Mouse (Mus musculus) R1 (cell line): ENCODE results near the gene Ankrd35.
A peak's percentile ranks its signal among the peaks of the same experiment; 100 is the strongest.
"Not testable (repeated sequence)": the region's sequence is repeated elsewhere in the genome, so short reads cannot be mapped to it uniquely, and the experiment has no call there.

Experiments used
- DNase-seq: peaks from one replicate; pipeline ENCODE4 v3.0.0-alpha.2; 2018; ENCODE audit warnings: low read depth, low spot score

Ankrd35 gene

GRCm38 (mm10) chr3:96706217-96706616 is 36.3 kb downstream of the Ankrd35 start:
- DNase-seq, result no peak

DNA sequence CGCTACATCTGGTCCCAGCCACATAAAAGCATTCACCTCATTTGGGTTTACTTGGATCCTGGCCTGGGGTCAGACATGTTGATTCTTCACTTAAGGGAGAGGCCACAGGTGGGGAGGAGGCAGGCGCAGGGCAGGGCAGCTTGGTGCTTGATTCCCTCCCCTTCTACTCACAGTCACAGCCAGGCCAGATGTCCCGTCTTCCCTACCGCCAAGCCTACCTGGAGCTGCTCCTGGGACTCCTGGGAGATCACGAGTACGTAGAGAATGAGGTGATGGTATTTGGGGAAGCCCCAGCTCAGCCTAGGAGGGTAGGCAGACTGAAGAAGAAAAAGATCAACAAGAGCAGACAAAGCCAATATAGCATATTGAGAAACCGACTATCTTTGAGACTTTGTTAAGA is 37.1 kb downstream of the Ankrd35 start:
- DNase-seq, result no peak

DNA sequence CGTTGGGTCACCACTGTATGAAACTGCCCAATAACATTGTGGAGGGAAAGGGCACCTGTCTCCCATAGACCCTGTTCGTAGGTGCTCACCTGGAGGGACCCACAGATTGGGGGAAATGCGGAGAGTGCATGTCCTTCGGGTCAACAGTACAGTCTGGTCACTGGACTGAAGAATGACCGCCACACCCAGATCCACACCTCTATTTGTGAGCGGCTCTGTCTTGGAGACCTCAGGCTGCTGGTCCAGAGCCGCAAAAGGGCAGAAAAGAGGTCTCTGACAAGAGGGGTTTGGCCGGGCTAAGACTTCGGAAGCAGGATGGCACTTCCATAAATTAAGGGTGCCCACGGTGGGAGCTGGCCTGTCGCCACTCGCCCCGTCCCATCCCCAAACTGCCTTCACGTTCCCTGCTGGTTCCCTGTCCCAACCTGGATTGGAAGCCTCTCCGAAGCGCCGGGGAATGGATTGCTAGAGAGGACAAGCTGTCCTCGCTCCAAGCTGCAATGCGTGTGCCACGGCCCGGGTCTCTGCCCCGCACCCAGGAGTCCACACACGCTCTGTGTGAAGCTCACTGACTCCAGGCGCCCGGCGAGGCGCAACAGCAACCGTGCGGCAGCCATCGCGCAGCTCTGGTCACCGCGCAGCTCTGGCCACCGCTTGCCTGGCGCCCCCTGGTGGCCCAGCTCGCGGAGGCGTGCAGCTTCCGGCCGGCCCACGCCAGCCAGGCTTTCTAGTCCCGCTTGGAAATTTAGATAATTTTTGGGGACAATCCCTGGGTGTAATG is 38.2 kb downstream of the Ankrd35 start, which contains the start of gene Nudt17:
Gene Nudt17 (minus strand): TSS at position 660 of the 781 bp plus-strand sequence.
- DNase-seq, result peak; percentile 70

- DNase-seq, result no peak
These were observed 38.7 kb downstream of the Ankrd35 start for GRCm38 (mm10) chr3:96708684-96709064.

GRCm38 (mm10) chr3:96714286-96714685 is 44.4 kb downstream of the Ankrd35 start:
- no peak for DNase-seq

DNA sequence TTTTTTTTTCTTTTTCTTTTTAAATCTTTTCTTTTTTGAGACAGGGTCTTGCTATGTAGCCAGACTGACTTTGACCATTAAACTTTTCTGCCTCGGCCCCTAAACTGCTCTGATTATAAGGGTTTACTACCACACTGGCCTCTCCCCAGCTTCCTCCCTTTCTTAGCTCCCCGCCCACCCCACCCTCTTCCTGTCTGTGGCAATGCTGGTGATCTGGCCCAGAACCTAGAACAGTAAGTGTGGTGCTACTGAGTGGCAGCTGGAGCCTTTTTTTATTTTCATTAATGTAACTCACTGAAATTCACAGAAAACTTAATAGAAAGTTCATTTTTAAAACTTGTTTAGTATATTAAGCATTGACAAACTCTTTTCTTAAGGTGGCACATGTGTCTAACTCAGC is 45.9 kb downstream of the Ankrd35 start:
- DNase-seq, result no peak

DNA sequence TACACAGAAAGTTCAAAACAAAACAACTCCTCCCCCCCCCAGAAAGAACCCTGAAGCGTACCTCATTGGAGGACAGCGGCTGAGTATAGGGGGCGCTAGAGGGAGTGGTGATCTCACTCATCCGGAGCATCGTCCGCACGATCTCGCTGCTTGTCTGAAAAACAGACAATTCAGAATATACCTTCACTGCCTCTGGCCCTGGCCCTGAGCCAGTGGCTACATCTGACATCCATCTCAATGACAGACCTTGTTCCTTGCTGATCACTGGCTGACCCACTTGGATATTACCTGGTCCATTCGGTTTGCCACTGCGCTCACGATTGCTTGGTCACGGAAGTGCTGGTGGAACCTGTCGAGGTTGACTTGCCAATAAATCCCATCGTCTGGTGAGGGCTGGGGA is 49.2 kb downstream of the Ankrd35 start:
- peak; percentile 85 for DNase-seq

DNA sequence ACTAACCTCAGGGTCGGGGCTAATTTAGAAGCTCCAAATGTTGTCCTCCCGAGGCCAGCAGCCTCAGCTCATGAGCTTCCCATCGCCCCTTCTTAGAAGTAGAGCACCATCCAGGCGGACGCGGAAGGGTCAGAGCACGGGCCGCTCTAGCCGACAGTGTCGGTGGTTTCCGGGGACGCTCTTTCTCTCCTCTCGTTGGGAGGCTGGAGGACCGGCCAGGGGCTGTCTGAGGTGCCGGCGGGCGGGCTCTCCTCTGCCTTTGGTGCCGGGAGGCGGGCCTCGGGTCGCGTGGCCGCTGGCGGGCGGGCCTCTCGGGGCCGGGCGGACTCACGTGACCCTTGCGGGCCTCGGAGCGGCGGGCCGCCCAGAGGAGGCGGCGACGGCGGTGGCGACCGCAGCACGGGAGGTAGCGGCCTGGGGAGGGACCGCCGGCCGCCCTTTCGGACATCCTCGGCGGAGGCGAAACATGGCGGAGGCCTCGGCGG is 57.5 kb downstream of the Ankrd35 start, which contains the start of the genes Polr3c and Rnf115:
Gene Polr3c (minus strand): TSS at position 286 of the 485 bp plus-strand sequence.
Gene Rnf115 (plus strand): TSS at position 322 of the 485 bp plus-strand sequence.
- DNase-seq, result peak; percentile 94

GRCm38 (mm10) chr3:96727828-96728633 is 58.1 kb downstream of the Ankrd35 start:
- DNase-seq, result peak; percentile 49

GRCm38 (mm10) chr3:96728634-96729402 is 58.9 kb downstream of the Ankrd35 start:
- DNase-seq, result no peak

DNA sequence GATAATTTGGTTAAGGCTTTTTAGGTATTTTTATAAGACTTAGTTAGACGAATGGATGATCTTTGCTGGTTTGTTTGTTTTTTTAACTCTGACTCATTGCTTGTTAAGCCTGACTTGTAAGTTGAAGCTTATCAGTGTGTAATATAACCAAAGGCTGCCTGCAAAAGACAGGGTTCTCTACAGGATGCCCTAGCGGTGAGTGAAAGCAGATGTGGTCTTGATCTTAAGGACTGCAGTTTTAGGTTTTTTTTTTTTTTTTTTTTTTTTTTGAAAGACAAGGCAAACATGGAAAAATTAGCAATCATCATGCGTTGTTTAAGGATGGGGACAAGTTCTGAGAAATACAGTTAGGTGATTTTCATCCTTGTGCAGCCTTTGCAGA is 59.5 kb downstream of the Ankrd35 start:
- DNase-seq, result peak; percentile 23

DNA sequence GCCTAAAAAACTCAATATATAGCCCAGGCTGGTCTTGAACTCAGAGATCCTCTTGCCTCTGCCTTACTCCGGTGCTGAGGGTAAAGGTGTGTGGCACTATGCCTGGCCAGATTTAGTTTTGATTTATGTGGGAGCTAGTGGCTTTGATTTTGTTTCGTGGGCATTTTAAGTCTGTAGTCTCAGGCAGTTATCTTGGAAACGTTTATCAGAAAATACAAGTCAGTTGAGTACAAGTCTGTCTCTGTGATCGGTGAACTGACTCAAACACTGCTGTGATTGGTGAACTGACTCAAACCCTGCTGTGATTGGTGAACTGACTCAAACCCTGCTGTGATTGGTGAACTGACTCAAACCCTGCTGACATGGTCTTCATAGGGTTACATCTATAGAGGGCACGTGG is 60.9 kb downstream of the Ankrd35 start:
- peak; percentile 20 for DNase-seq

GRCm38 (mm10) chr3:96733984-96734383 is 64.1 kb downstream of the Ankrd35 start:
- peak; percentile 46 for DNase-seq

GRCm38 (mm10) chr3:96735200-96735599 is 65.3 kb downstream of the Ankrd35 start:
- DNase-seq, result no peak

GRCm38 (mm10) chr3:96737013-96737740 is 67.2 kb downstream of the Ankrd35 start:
- no peak for DNase-seq

DNA sequence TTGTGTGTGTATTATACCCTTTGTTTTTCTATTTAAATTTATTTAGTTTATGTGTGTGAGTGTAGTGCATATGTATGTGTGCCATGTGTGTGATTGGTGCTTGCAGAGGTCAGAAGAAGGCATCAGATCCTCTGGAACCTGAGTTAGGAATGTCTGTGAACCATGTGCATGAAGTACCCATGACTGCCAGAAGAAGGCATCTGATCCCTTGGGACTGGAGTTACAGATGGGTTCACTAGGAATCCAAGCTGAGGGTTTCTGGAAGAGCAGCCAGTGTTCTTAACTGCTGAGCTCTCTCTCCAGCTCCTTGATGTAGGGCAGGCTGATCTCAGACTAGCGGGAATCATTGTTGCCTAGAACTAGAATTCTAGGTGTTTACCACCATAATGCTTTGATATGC is 68.1 kb downstream of the Ankrd35 start:
- peak; percentile 33 for DNase-seq

DNA sequence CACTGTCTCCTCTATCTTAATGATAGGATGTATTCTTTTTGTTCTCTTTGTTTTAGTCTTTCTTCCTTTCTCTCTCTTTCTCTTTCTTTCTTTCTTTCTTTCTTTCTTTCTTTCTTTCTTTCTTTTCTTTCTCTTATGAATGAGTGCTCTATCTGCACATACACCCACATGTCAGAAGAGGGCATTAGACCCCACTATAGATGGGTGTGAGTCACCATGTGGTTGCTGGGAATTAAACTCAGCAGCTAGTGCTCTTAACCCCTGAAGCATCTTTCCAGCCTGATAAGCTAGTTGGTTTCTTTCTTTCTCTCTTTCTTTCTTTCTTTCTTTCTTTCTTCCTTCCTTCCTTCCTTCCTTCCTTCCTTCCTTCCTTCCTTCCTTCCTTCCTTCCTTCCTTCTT is 70.3 kb downstream of the Ankrd35 start:
- not testable (repeated sequence) for DNase-seq
